Mouse (Mus musculus): ENCODE results near the gene Mest. TPM values are rescaled to one million over a fixed set of nuclear protein-coding genes. Genes with fewer than 3 reads are reported as not detected.

Mest gene
- 1,412 and 1,630 TPM in 2 replicates for polyA plus RNA-seq (2016; fragmentation: Nextera tagmentation; extraction: Ambion mirVana)

GRCm38 (mm10) chr6:30723331-30723730, at the start of gene Mest:
Gene Mest, plus strand, starts transcription at chr6:30723547.
- ATAC-seq (ENCODE audit: insufficient number of reproducible peaks, insufficient read depth, low FRiP score, low TSS enrichment, low read depth), result no peak
- Histone ChIP-seq H3K36me3 (no peaks in the 10 kb centered on the region), H3K9me3 (no peaks in the 10 kb centered on the region), H3K4me2 (no peak within 1 kb of the TSS), H3K4me1 (replicated peaks) (peaks cover 26% of the 10 kb centered on the region), H3K27ac (0 out of 2 replicates have a peak within 1 kb of the TSS, but pooled peaks have one; percentile 35), H3K9ac (replicated peaks) (no peak within 1 kb of the TSS), H3K27me3 (no peaks in the 10 kb centered on the region), H3K4me3 (replicated peaks) (no peak within 1 kb of the TSS)
- 70% methylated on average over 7 of the region's 7 CpGs for WGBS

DNA sequence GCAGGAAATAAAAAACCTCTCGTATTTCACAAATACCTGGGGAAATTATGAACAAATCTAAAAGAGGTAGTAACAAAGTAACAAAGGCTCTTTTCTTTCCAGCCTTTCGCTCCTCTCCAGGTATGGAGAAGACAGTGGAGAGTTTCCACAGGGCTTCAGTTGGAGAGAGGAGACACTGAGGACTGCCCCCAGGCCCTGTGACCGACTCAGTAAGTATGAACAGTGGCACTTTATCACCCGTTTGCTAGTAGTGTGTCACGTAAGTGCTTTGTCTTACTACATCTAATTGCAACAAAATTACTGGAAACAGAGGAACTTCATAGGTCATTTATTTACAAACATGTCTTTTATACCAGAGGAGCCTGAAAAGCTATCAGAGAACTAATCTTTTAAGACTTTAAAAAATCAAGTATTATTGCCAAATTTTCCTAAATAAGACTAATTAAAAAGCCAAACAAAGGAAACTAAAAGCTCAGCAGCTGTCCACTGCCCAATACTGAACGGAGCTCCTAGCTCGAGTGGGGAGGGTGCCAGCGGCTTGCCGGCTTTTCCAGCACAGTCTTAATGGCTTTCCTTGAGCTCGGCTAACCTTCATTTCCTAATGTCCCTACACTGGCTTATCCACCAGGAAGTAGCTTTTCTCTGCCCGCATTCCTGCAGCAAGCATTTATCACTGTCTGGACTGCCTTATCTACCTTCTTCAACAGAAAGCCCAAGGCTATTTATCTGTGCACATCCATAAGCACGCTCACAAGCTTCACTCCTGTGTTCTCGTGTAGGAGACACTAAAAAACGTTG, 49.4 kb upstream of the Mest start:
- Histone ChIP-seq H3K36me3 (no peaks in the 10 kb centered on the region), H3K4me3 (replicated peaks) (peak overlapping the region; percentile 14; the same call in 1 of the 2 replicates), H3K9me3 (no peaks in the 10 kb centered on the region), H3K4me2 (peak overlapping the region; percentile 44), H3K27ac (peak overlapping the region; percentile 100), H3K27me3 (no peaks in the 10 kb centered on the region), H3K9ac (replicated peaks) (peak overlapping the region; percentile 44), H3K4me1 (replicated peaks) (peaks cover 77% of the 10 kb centered on the region)
- no peak; the same call in 1 of the 2 replicates for ATAC-seq (ENCODE audit: insufficient number of reproducible peaks, insufficient read depth, low FRiP score, low TSS enrichment, low read depth)
- WGBS, result 10% methylated on average over 14 of the region's 14 CpGs

DNA sequence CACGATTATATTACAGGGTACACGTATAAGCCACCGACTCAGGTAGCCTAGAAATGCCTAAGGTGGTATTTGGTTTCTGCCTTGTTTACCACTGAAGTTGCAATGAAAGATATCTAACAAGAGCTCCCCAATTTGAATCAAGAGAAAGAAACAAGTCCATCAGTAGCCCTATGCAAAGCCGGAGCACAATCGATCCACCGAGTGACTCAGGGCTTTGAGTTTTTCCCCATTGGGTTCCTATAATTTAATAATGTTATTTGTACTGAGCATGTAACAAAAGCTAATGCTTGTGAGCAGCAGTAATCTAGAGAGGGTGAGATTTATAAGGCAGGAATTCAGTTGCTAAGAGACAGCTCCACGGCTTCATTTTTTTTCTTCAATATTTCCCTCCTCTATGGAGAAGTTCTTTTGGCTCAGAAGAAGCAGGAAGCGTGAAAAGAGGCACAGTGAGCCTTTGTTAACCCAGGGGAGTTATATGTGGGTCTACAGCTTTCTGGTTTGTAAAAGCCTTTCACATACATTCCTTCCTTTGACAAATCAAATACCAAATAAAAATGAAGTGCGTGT, 48.5 kb upstream of the Mest start:
- 35% methylated on average over 9 of the region's 9 CpGs for WGBS
- ATAC-seq (ENCODE audit: insufficient number of reproducible peaks, insufficient read depth, low FRiP score, low TSS enrichment, low read depth), result peak; percentile 69; the same call in 1 of the 2 replicates

DNA sequence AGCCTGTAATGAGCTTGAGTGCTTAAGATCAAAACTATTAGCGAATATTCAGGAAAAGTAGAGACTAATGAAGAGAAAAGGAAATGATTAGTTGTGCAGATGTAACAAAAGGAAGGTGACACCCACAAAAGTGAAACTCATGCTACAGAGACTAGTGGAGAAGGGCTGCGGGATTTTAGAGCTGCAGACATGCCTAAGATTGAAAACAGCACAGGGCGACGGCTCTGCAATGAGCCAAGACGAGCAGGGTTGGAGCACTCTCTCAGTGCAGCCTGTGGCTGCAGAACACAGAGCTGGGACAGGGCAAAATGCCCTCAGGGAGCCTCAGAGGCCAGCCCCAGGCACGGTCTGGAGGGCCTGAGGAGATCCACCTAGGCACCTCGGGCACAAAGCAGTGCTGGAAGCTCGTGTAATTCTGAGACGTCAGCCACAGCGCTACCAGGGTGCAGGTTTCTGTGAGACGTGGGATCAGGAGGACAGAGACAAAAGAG, 48.0 kb upstream of the Mest start:
- H3K4me3 ChIP-seq (replicated peaks), result peak overlapping the region; percentile 9; the same call in 1 of the 2 replicates
- H3K9me3 ChIP-seq, result no peaks in the 10 kb centered on the region
- 0 out of 2 replicates have a peak, but pooled peaks cover 4% of the 10 kb centered on the region for H3K36me3 ChIP-seq
- H3K4me2 ChIP-seq, result peak overlapping the region; percentile 44
- H3K9ac ChIP-seq (replicated peaks), result peak overlapping the region; percentile 58
- ATAC-seq (ENCODE audit: insufficient number of reproducible peaks, insufficient read depth, low FRiP score, low TSS enrichment, low read depth), result peak; percentile 33
- peak overlapping the region; percentile 100 for H3K27ac ChIP-seq
- 9% methylated on average over 11 of the region's 11 CpGs for WGBS
- no peaks in the 10 kb centered on the region for H3K27me3 ChIP-seq
- H3K4me1 ChIP-seq (replicated peaks), result peaks cover 77% of the 10 kb centered on the region

More for the DNA sequence above, 48.5 kb upstream of the Mest start:
- H3K9ac ChIP-seq (replicated peaks), result peak overlapping the region; percentile 27; the same call in 1 of the 2 replicates
- H3K36me3 ChIP-seq, result 0 out of 2 replicates have a peak, but pooled peaks cover 4% of the 10 kb centered on the region
- peak overlapping the region; percentile 100 for H3K27ac ChIP-seq
- H3K9me3 ChIP-seq, result no peaks in the 10 kb centered on the region
- H3K4me3 ChIP-seq (replicated peaks), result 0 out of 2 replicates have a peak overlapping the region, but pooled peaks have one; percentile 9
- peak overlapping the region; percentile 44 for H3K4me2 ChIP-seq
- peaks cover 77% of the 10 kb centered on the region for H3K4me1 ChIP-seq (replicated peaks)
- H3K27me3 ChIP-seq, result no peaks in the 10 kb centered on the region

GRCm38 (mm10) chr6:30676506-30676905, 46.8 kb upstream of the Mest start:
- H3K27ac ChIP-seq, result no peak overlapping the region
- H3K27me3 ChIP-seq, result no peaks in the 10 kb centered on the region
- H3K9me3 ChIP-seq, result no peaks in the 10 kb centered on the region
- H3K4me3 ChIP-seq (replicated peaks), result no peak overlapping the region
- ATAC-seq (ENCODE audit: insufficient number of reproducible peaks, insufficient read depth, low FRiP score, low TSS enrichment, low read depth), result no peak
- H3K4me1 ChIP-seq (replicated peaks), result peaks cover 80% of the 10 kb centered on the region
- 81% methylated on average over 6 of the region's 6 CpGs for WGBS
- H3K4me2 ChIP-seq, result no peak overlapping the region
- H3K36me3 ChIP-seq, result 0 out of 2 replicates have a peak, but pooled peaks cover 4% of the 10 kb centered on the region
- no peak overlapping the region for H3K9ac ChIP-seq (replicated peaks)

DNA sequence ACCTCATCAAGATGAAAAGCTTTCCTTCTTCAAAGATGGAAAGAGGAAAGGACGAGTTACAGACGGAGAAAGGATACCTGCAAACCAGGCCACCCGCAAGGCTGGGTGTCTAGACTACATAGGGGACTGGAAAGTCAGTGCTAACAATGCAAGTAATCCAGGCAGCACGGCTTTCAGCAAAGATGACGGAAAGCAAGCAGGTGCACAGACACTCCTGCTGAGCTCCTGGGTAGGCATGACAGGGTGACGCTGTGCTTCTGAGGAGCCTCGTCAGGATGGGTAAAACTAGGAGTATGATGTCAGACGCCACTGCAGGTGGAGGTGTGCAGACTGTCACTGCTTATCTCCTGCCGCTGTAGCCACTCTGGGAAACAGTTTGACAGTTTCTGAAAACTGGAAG, 45.8 kb upstream of the Mest start:
- H3K27ac ChIP-seq, result peak overlapping the region; percentile 50
- H3K36me3 ChIP-seq, result 0 out of 2 replicates have a peak, but pooled peaks cover 4% of the 10 kb centered on the region
- H3K4me1 ChIP-seq (replicated peaks), result peaks cover 80% of the 10 kb centered on the region
- no peak for ATAC-seq (ENCODE audit: insufficient number of reproducible peaks, insufficient read depth, low FRiP score, low TSS enrichment, low read depth)
- 79% methylated on average over 9 of the region's 9 CpGs for WGBS
- no peak overlapping the region for H3K9ac ChIP-seq (replicated peaks)
- H3K9me3 ChIP-seq, result no peaks in the 10 kb centered on the region
- no peaks in the 10 kb centered on the region for H3K27me3 ChIP-seq
- H3K4me2 ChIP-seq, result no peak overlapping the region
- no peak overlapping the region for H3K4me3 ChIP-seq (replicated peaks)

- Histone ChIP-seq H3K9me3 (no peaks in the 10 kb centered on the region), H3K27ac (peak overlapping the region; percentile 51), H3K4me2 (no peak overlapping the region), H3K36me3 (0 out of 2 replicates have a peak, but pooled peaks cover 4% of the 10 kb centered on the region), H3K9ac (replicated peaks) (no peak overlapping the region), H3K27me3 (no peaks in the 10 kb centered on the region), H3K4me3 (replicated peaks) (no peak overlapping the region), H3K4me1 (replicated peaks) (peaks cover 80% of the 10 kb centered on the region)
- no peak for ATAC-seq (ENCODE audit: insufficient number of reproducible peaks, insufficient read depth, low FRiP score, low TSS enrichment, low read depth)
- WGBS, result 84% methylated on average over 6 of the region's 6 CpGs
Observed at GRCm38 (mm10) chr6:30678482-30678881, 44.9 kb upstream of the Mest start.

DNA sequence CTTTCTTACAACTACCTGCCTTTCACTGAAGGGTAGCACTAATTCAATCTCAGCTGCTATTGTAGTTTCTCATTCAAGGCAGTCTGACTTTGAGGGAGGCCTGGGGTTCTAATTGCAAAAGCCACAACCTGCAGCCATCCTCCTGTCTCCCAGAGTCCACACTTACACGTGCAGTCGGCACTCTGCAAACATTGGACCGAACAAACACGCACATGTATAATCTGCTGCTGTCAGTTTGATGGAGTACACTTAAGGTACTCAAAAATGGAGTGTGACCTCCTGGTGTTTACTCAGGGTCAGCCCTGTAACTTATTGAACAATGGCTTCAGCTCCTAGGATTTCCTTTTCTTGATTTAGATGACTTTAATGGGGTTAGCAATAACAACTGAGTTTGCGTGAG, 43.8 kb upstream of the Mest start:
- Histone ChIP-seq H3K36me3 (0 out of 2 replicates have a peak, but pooled peaks cover 4% of the 10 kb centered on the region), H3K4me3 (replicated peaks) (no peak overlapping the region), H3K9me3 (no peaks in the 10 kb centered on the region), H3K27ac (peak overlapping the region; percentile 82), H3K4me2 (no peak overlapping the region), H3K4me1 (replicated peaks) (peaks cover 69% of the 10 kb centered on the region), H3K9ac (replicated peaks) (no peak overlapping the region), H3K27me3 (no peaks in the 10 kb centered on the region)
- WGBS, result 63% methylated on average over 5 of the region's 5 CpGs
- no peak for ATAC-seq (ENCODE audit: insufficient number of reproducible peaks, insufficient read depth, low FRiP score, low TSS enrichment, low read depth)

- H3K4me1 ChIP-seq (replicated peaks), result peaks cover 60% of the 10 kb centered on the region
- no peak for ATAC-seq (ENCODE audit: insufficient number of reproducible peaks, insufficient read depth, low FRiP score, low TSS enrichment, low read depth)
- no peak overlapping the region for H3K4me3 ChIP-seq (replicated peaks)
- no peak overlapping the region for H3K9ac ChIP-seq (replicated peaks)
- 41% methylated on average over 7 of the region's 7 CpGs for WGBS
- no peaks in the 10 kb centered on the region for H3K27me3 ChIP-seq
- H3K36me3 ChIP-seq, result 0 out of 2 replicates have a peak, but pooled peaks cover 4% of the 10 kb centered on the region
- H3K9me3 ChIP-seq, result no peaks in the 10 kb centered on the region
- H3K27ac ChIP-seq, result peak overlapping the region; percentile 82
- no peak overlapping the region for H3K4me2 ChIP-seq
Observed at GRCm38 (mm10) chr6:30680442-30680841, 42.9 kb upstream of the Mest start.

- H3K9ac ChIP-seq (replicated peaks), result no peak overlapping the region
- peak overlapping the region; percentile 95 for H3K27ac ChIP-seq
- H3K36me3 ChIP-seq, result 0 out of 2 replicates have a peak, but pooled peaks cover 4% of the 10 kb centered on the region
- no peaks in the 10 kb centered on the region for H3K27me3 ChIP-seq
- H3K4me3 ChIP-seq (replicated peaks), result no peak overlapping the region
- H3K9me3 ChIP-seq, result no peaks in the 10 kb centered on the region
- peak; percentile 88 for ATAC-seq (ENCODE audit: insufficient number of reproducible peaks, insufficient read depth, low FRiP score, low TSS enrichment, low read depth)
- WGBS, result 37% methylated on average over 13 of the region's 13 CpGs
- peaks cover 46% of the 10 kb centered on the region for H3K4me1 ChIP-seq (replicated peaks)
- peak overlapping the region; percentile 14; the same call in 1 of the 2 replicates for H3K4me2 ChIP-seq
Observed at GRCm38 (mm10) chr6:30681935-30682900, 41.1 kb upstream of the Mest start.

Measured in limb, embryonic 12.5 days (tissue).